Mouse (Mus musculus) liver, embryonic 14.5 days (tissue): ENCODE measurements at regions not wholly inside any gene's neighbourhood (a gene's known extent, or its start where the extent isn't known, plus 50 kb on each side); places are given as distances from the start of the nearest gene placed in this dataset.

ENCODE experiments used
- CTCF ChIP-seq: IDR thresholded peaks from 2 replicates; pipeline ENCODE4 v1.5.1; 2016; ENCODE audit warnings: antibody characterized with exemption, low read depth, control low read depth
- EP300 ChIP-seq: IDR thresholded peaks from 2 replicates; pipeline ENCODE4 v1.6.1; 2016; ENCODE audit warnings: antibody characterized with exemption, low read depth

GRCm38 (mm10) chr13:107306232-107306631 is 284.3 kb upstream of the Kif2a start:
- no peak for TF ChIP-seq CTCF
- TF ChIP-seq EP300, result no peak
